Comparison of ENCODE assay signal across 18 mouse cellular contexts in the genomic region with DNA sequence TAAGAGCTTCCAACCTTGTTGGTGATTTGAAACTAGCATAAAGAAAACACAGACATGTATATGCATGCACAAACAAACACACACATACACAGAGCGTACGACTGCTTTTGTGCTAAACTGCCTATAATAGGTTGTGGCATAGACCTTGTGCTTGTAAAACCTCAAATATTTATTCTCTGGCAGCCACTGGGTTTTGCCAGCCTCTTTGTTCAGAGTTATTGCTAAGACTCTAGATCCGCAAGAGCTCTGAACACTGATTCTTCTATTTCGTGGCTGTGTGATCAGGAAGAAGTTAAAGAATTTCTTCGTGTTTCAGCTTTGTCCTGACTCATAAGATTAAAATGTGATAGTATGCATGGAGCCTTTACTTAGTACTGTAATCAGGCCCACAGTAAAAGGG. TPM values are rescaled to one million over a fixed set of nuclear protein-coding genes. Genes with fewer than 3 reads are reported as not detected.
A peak's percentile ranks its signal among the peaks of the same experiment; 100 is the strongest.
DNase-seq lines count a peak whose midpoint lies in the region; ATAC-seq lines count a peak whose summit lies in the region.
"Had no signal": no experiment of that assay in that cellular context is flagged by ENCODE, and none has a peak within 500 bp of the region (broad histone marks: within the 10 kb centered on the region; RNA-seq: fewer than 3 reads in every experiment).

No protein-coding gene starts in this region.

- 0 out of 2 replicates have a peak, but pooled peaks have one; percentile 22 for ATAC-seq in embryonic facial prominence, embryonic 14.5 days (ENCODE audit: low read depth)
- ATAC-seq: activated CD4-positive, CD25-positive, alpha-beta regulatory T cell, adult 4 months; forebrain, embryonic 13.5 days; forebrain, embryonic 15.5 days; forebrain, postnatal 0 days had no signal

- H3K9ac ChIP-seq in embryonic facial prominence, embryonic 14.5 days (ENCODE audit: low read depth, low read length): no peak overlapping the region
- H3K9ac ChIP-seq: embryonic facial prominence, embryonic 13.5 days; forebrain, embryonic 13.5 days; forebrain, embryonic 15.5 days; forebrain, postnatal 0 days had no signal

- no peaks in the 10 kb centered on the region for H3K27me3 ChIP-seq in embryonic facial prominence, embryonic 14.5 days (replicated peaks; ENCODE audit: control insufficient read depth, insufficient read depth, low read length)
- no peaks in the 10 kb centered on the region for H3K27me3 ChIP-seq in embryonic facial prominence, embryonic 10.5 days (replicated peaks; ENCODE audit: low read depth, poor library complexity, severe bottlenecking)
- H3K27me3 ChIP-seq: embryonic facial prominence, embryonic 13.5 days; forebrain, embryonic 13.5 days; forebrain, embryonic 15.5 days had no signal

- H3K36me3 ChIP-seq in embryonic facial prominence, embryonic 14.5 days (ENCODE audit: control insufficient read depth, insufficient read depth, low read length): no peaks in the 10 kb centered on the region; the same call in 1 of the 2 replicates
- H3K36me3 ChIP-seq in embryonic facial prominence, embryonic 10.5 days (replicated peaks): peaks cover 7% of the 10 kb centered on the region; the same call in 1 of the 2 replicates

- no peaks in the 10 kb centered on the region for H3K4me1 ChIP-seq in embryonic facial prominence, embryonic 14.5 days (ENCODE audit: control insufficient read depth, insufficient read depth, low read length)
- no peaks in the 10 kb centered on the region for H3K4me1 ChIP-seq in embryonic facial prominence, embryonic 10.5 days
- H3K4me1 ChIP-seq: embryonic facial prominence, embryonic 13.5 days; forebrain, embryonic 13.5 days; forebrain, embryonic 15.5 days had no signal

- no peak for DNase-seq in embryonic facial prominence, embryonic 14.5 days (ENCODE audit: low spot score)
- no peak for DNase-seq in embryonic facial prominence, embryonic 10.5 days (ENCODE audit: low spot score)
- peak; percentile 39 for DNase-seq in NIH3T3 (ENCODE audit: low read depth)
- DNase-seq in kidney, adult 9 months: no peak
- DNase-seq in left cerebral cortex, adult 8-10 months (ENCODE audit: low spot score in 2 of 2): no peak
- DNase-seq: adrenal gland, adult 8-10 months; adrenal gland, postnatal 14 days; adrenal gland, postnatal 36 days; cerebellum, adult 11-12 months; cerebellum, adult 2 months; cerebellum, adult 9-10 months; cerebellum, postnatal 10 days; cerebellum, postnatal 25 days; forebrain, postnatal 0 days had no signal

- H3K27ac ChIP-seq in embryonic facial prominence, embryonic 14.5 days (replicated peaks; ENCODE audit: low read depth, low read length): no peak overlapping the region
- H3K27ac ChIP-seq in embryonic facial prominence, embryonic 10.5 days (replicated peaks): no peak overlapping the region
- H3K27ac ChIP-seq: embryonic facial prominence, embryonic 13.5 days; forebrain, embryonic 13.5 days; forebrain, embryonic 15.5 days had no signal

- no peak overlapping the region for H3K4me3 ChIP-seq in embryonic facial prominence, embryonic 14.5 days (ENCODE audit: low read depth, low read length)
- no peak overlapping the region for H3K4me3 ChIP-seq in embryonic facial prominence, embryonic 10.5 days
- H3K4me3 ChIP-seq: embryonic facial prominence, embryonic 13.5 days; forebrain, embryonic 13.5 days; forebrain, embryonic 15.5 days had no signal

- no peaks in the 10 kb centered on the region for H3K9me3 ChIP-seq in embryonic facial prominence, embryonic 14.5 days (ENCODE audit: control insufficient read depth, low read length)
- no peaks in the 10 kb centered on the region for H3K9me3 ChIP-seq in embryonic facial prominence, embryonic 10.5 days
- H3K9me3 ChIP-seq: embryonic facial prominence, embryonic 13.5 days; forebrain, embryonic 13.5 days; forebrain, embryonic 15.5 days had no signal

- no peak overlapping the region for H3K4me2 ChIP-seq in embryonic facial prominence, embryonic 14.5 days (ENCODE audit: low read depth, low read length)
- H3K4me2 ChIP-seq: embryonic facial prominence, embryonic 13.5 days; forebrain, embryonic 13.5 days; forebrain, embryonic 15.5 days had no signal

- WGBS in embryonic facial prominence, embryonic 14.5 days: 76% methylated on average over 5 of the region's 5 CpGs
- WGBS in embryonic facial prominence, embryonic 10.5 days: 87% methylated on average over 5 of the region's 5 CpGs

RNA-seq across cellular contexts. Expression of a gene that starts 26.6 kb away (rescaled TPM):
- 11.8 and 14.8 TPM in 2 replicates for polyA plus RNA-seq in embryonic facial prominence, embryonic 14.5 days (2014; fragmentation: Nextera tagmentation; extraction: Ambion mirVana)
- polyA plus RNA-seq in embryonic facial prominence, embryonic 10.5 days (2016; fragmentation: Nextera tagmentation; extraction: Ambion mirVana): 8.9 and 9.9 TPM in 2 replicates
- total RNA-seq in left cerebral cortex, adult 8-10 months (2022): 100 to 1,000 TPM in 3 of 4 experiments, 10 to 100 TPM in 1; 95.4 to 122 (median 108) TPM

RNA-seq across cellular contexts. Expression of a gene that starts 38.3 kb away (rescaled TPM):
- 25.4 and 25.6 TPM in 2 replicates for polyA plus RNA-seq in embryonic facial prominence, embryonic 14.5 days (2014; fragmentation: Nextera tagmentation; extraction: Ambion mirVana)
- 34.4 and 37.1 TPM in 2 replicates for polyA plus RNA-seq in embryonic facial prominence, embryonic 10.5 days (2016; fragmentation: Nextera tagmentation; extraction: Ambion mirVana)
- 10 to 100 TPM; 23.4 to 29.5 (median 25.2) TPM for total RNA-seq in left cerebral cortex, adult 8-10 months (2022)
